Mouse (Mus musculus) E14TG2a.4 (cell line): ENCODE results near the gene Cfap157.

Experiments
- H3K27me3 ChIP-seq: 2 replicates; pipeline ENCODE4 v1.6.1; 2014; ENCODE audit warnings: low read length, control low read depth; ENCODE audit not compliant: insufficient read depth
- H3K36me3 ChIP-seq: 2 replicates; pipeline ENCODE4 v1.6.1; 2014; ENCODE audit warnings: low read length, control low read depth; ENCODE audit not compliant: insufficient read depth
- H3K4me1 ChIP-seq: replicated peaks from 2 replicates; pipeline ENCODE4 v1.6.1; 2014; ENCODE audit warnings: low read depth, low read length, control low read depth
- H3K4me3 ChIP-seq: replicated peaks from 2 replicates; pipeline ENCODE4 v1.5.1; 2014; ENCODE audit warnings: mild to moderate bottlenecking, low read length
- H3K9me3 ChIP-seq: 2 replicates; pipeline ENCODE4 v1.6.1; 2014; ENCODE audit warnings: low read length, control low read depth
- CTCF ChIP-seq: conservative IDR thresholded peaks from 2 replicates; pipeline ENCODE4 v1.5.1; 2014; ENCODE audit warnings: low read length
- NANOG ChIP-seq: IDR thresholded peaks from 2 replicates; pipeline ENCODE4 v1.6.1; 2014; ENCODE audit warnings: borderline replicate concordance, low read length, mixed read lengths
- POU5F1 ChIP-seq: IDR thresholded peaks from 2 replicates; pipeline ENCODE4 v1.6.1; 2014; ENCODE audit warnings: low read length, borderline replicate concordance

Cfap157 gene

GRCm38 (mm10) chr2:32727435-32727834 is 56.8 kb downstream of the Cfap157 start:
- Histone ChIP-seq H3K4me3 (peak overlapping the region; percentile 41; the same call in 1 of the 2 replicates), H3K4me1 (peaks cover 38% of the 10 kb centered on the region), H3K27me3 (peaks cover 7% of the 10 kb centered on the region; the same call in 1 of the 2 replicates), H3K9me3 (no peaks in the 10 kb centered on the region), H3K36me3 (no peaks in the 10 kb centered on the region)
- TF ChIP-seq CTCF: no peak
- no peak for TF ChIP-seq NANOG
- no peak for TF ChIP-seq POU5F1
